Mouse (Mus musculus): Measurements from ENCODE around the gene Apex2. TPM values are rescaled to one million over a fixed set of nuclear protein-coding genes. Genes with fewer than 3 reads are reported as not detected.
A peak's percentile ranks its signal among the peaks of the same experiment; 100 is the strongest.
"Not testable (repeated sequence)": the region's sequence is repeated elsewhere in the genome, so short reads cannot be mapped to it uniquely, and the experiment has no call there.

The Apex2 gene
- polyA plus RNA-seq, 1 experiment from 2014 or later: 22.9 TPM

DNA sequence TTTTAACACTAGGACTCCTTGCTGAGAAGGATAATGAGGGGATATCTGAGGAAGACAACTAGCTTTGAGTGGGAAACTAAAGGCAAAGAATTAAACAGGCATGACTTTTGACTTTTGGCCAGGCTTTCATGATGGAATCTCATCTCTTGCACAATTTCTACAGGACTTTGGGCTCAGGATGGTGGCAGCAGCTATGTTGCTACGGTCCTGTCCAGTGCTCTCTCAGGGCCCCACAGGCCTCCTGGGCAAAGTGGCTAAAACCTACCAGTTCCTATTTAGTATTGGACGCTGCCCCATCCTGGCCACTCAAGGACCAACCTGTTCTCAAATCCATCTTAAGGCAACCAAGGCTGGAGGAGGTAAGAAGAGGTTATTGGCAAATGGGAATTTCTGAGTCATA is 37.7 kb downstream of the Apex2 start:
- H3K9me3 ChIP-seq (replicated peaks): no peaks in the 10 kb centered on the region
- 92% methylated on average over 2 of the region's 2 CpGs for WGBS
- no peak overlapping the region for H3K9ac ChIP-seq
- H3K4me1 ChIP-seq: no peaks in the 10 kb centered on the region
- no peak overlapping the region for H3K4me3 ChIP-seq (replicated peaks)
- H3K27me3 ChIP-seq: peaks cover 24% of the 10 kb centered on the region
- H3K27ac ChIP-seq: no peak overlapping the region
- no peak for ATAC-seq (replicated peaks; ENCODE audit: low FRiP score)
- H3K36me3 ChIP-seq: peaks cover 16% of the 10 kb centered on the region
- H3K4me2 ChIP-seq: no peak overlapping the region

GRCm38 (mm10) chrX:150549639-150550038 is 40.0 kb downstream of the Apex2 start:
- peaks cover 16% of the 10 kb centered on the region for H3K36me3 ChIP-seq
- H3K9ac ChIP-seq: no peak overlapping the region
- no peaks in the 10 kb centered on the region for H3K9me3 ChIP-seq (replicated peaks)
- H3K4me1 ChIP-seq: no peaks in the 10 kb centered on the region
- peaks cover 17% of the 10 kb centered on the region for H3K27me3 ChIP-seq
- H3K4me3 ChIP-seq (replicated peaks): no peak overlapping the region
- no peak overlapping the region for H3K4me2 ChIP-seq
- WGBS: 80% methylated on average over 3 of the region's 3 CpGs
- peak; percentile 79 for ATAC-seq (replicated peaks; ENCODE audit: low FRiP score)
- H3K27ac ChIP-seq: no peak overlapping the region

DNA sequence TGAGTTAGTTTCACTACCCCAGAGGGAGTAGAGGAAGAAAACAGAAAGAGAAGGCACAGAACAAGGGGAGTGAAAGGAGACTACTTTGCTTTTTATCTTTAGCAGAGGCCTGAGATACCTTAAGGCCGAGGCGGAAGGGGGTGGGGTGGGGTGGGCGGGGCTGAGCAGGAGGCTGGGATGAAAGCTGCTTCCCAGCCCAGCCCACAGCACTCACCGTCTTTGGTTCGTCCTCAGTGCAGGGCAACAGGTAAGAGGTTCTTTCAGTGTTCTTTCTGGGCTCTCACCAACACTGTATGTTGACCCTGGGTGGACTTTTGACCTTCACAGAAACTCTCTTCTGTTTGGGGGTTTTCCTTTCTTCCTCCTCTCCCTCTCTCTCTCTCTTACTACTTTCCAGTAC is 42.4 kb downstream of the Apex2 start, which contains the start of gene Alas2:
Gene Alas2 (plus strand): TSS at position 137 of the 400 bp plus-strand sequence.
- H3K27ac ChIP-seq: no peak within 1 kb of the TSS
- H3K4me2 ChIP-seq: no peak within 1 kb of the TSS
- 42% methylated on average over 5 of the region's 5 CpGs for WGBS
- H3K36me3 ChIP-seq: peaks cover 12% of the 10 kb centered on the region
- H3K4me1 ChIP-seq: no peaks in the 10 kb centered on the region
- no peak for ATAC-seq (replicated peaks; ENCODE audit: low FRiP score)
- peaks cover 16% of the 10 kb centered on the region for H3K27me3 ChIP-seq
- H3K9me3 ChIP-seq (replicated peaks): no peaks in the 10 kb centered on the region
- no peak within 1 kb of the TSS for H3K4me3 ChIP-seq (replicated peaks)
- H3K9ac ChIP-seq: no peak within 1 kb of the TSS

DNA sequence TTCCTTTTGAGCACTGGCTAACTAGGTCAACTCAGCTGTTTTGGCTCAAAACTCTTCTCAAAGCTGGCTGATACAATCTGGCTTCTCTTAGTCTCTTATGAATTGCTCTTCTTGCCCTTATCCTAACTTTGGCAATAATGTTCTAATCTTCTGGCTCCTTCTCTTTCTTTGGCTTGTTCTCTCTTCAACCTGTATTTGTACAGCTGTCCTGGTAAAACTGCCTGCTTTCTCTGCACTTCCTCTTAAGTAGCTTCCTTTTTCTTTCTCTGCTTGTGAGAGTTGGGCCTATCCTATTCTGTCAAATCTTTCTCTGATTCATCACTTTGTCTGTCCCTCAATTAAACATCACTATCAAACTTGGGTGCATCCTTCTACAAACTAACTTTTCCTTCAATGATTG is 48.0 kb downstream of the Apex2 start:
- H3K4me3 ChIP-seq (replicated peaks): no peak overlapping the region
- no peaks in the 10 kb centered on the region for H3K9me3 ChIP-seq (replicated peaks)
- no peak overlapping the region for H3K27ac ChIP-seq
- H3K27me3 ChIP-seq: 0 out of 2 replicates have a peak, but pooled peaks cover 7% of the 10 kb centered on the region
- H3K4me2 ChIP-seq: no peak overlapping the region
- no peaks in the 10 kb centered on the region for H3K4me1 ChIP-seq
- H3K9ac ChIP-seq: no peak overlapping the region
- H3K36me3 ChIP-seq: 0 out of 2 replicates have a peak, but pooled peaks cover 3% of the 10 kb centered on the region
- ATAC-seq (replicated peaks; ENCODE audit: low FRiP score): no peak

DNA sequence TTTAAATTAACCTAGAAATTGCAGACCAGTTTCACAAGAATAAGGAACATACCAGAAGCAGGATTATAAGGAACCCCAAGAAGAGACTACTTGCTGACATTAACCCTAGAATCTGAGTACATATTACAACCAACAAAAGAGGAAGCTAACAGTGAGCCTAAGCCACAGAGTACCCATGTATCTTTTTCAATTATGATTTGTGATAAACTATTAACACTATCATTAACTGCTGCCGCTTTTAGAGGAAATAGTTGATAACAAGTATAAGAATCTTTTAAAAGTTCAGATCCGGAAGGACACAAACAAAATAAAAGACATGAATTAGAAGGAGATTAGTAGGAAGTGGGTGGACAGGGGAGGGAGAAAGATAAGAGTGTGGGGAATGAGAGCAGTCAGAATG is 49.6 kb downstream of the Apex2 start:
- 89% methylated on average over 2 of the region's 2 CpGs for WGBS
- Histone ChIP-seq H3K9me3 (replicated peaks) (no peaks in the 10 kb centered on the region), H3K27me3 (0 out of 2 replicates have a peak, but pooled peaks cover 7% of the 10 kb centered on the region), H3K27ac (no peak overlapping the region), H3K9ac (no peak overlapping the region), H3K4me2 (no peak overlapping the region), H3K4me3 (replicated peaks) (no peak overlapping the region), H3K4me1 (no peaks in the 10 kb centered on the region), H3K36me3 (0 out of 2 replicates have a peak, but pooled peaks cover 3% of the 10 kb centered on the region)
- ATAC-seq (replicated peaks; ENCODE audit: low FRiP score): no peak

DNA sequence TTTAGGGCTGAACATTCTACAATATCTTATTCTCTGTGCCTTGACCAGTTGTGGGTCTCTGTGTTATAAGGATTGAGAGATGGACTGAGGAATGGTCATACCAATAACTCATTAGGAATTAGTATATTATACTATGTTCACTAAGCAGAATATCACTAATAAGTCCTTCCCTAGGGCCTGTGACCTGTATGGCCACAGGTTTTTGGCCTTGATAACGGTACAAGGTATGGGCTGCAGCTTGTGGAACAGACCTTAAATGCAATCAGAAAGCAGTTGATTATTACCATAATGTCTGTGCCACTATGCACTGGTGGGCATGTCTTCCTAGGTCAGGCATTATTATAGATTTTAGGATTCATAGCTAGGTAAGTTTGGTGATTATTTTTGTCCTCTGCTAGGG is 73.2 kb downstream of the Apex2 start:
- H3K36me3 ChIP-seq: no peaks in the 10 kb centered on the region
- no peak overlapping the region for H3K9ac ChIP-seq
- H3K9me3 ChIP-seq (replicated peaks): no peaks in the 10 kb centered on the region
- no peak overlapping the region for H3K4me2 ChIP-seq
- ATAC-seq (replicated peaks; ENCODE audit: low FRiP score): no peak
- no peak overlapping the region for H3K4me3 ChIP-seq (replicated peaks)
- no peaks in the 10 kb centered on the region for H3K4me1 ChIP-seq
- no peak overlapping the region for H3K27ac ChIP-seq
- WGBS: 79% methylated on average over 1 of the region's 1 CpGs
- H3K27me3 ChIP-seq: 0 out of 2 replicates have a peak, but pooled peaks cover 2% of the 10 kb centered on the region

GRCm38 (mm10) chrX:150516015-150516414 is 73.7 kb downstream of the Apex2 start:
- no peak overlapping the region for H3K9ac ChIP-seq
- H3K9me3 ChIP-seq (replicated peaks): no peaks in the 10 kb centered on the region
- no peak overlapping the region for H3K4me2 ChIP-seq
- no peaks in the 10 kb centered on the region for H3K4me1 ChIP-seq
- H3K4me3 ChIP-seq (replicated peaks): no peak overlapping the region
- no peak overlapping the region for H3K27ac ChIP-seq
- no peak for ATAC-seq (replicated peaks; ENCODE audit: low FRiP score)
- no peaks in the 10 kb centered on the region for H3K36me3 ChIP-seq
- H3K27me3 ChIP-seq: 0 out of 2 replicates have a peak, but pooled peaks cover 2% of the 10 kb centered on the region

GRCm38 (mm10) chrX:150514127-150514526 is 75.5 kb downstream of the Apex2 start:
- WGBS: 85% methylated on average over 1 of the region's 1 CpGs
- no peaks in the 10 kb centered on the region for H3K4me1 ChIP-seq
- no peak overlapping the region for H3K4me2 ChIP-seq
- 0 out of 2 replicates have a peak, but pooled peaks cover 2% of the 10 kb centered on the region for H3K27me3 ChIP-seq
- H3K36me3 ChIP-seq: no peaks in the 10 kb centered on the region
- H3K4me3 ChIP-seq (replicated peaks): no peak overlapping the region
- no peaks in the 10 kb centered on the region for H3K9me3 ChIP-seq (replicated peaks)
- ATAC-seq (replicated peaks; ENCODE audit: low FRiP score): no peak
- H3K27ac ChIP-seq: no peak overlapping the region
- H3K9ac ChIP-seq: no peak overlapping the region

DNA sequence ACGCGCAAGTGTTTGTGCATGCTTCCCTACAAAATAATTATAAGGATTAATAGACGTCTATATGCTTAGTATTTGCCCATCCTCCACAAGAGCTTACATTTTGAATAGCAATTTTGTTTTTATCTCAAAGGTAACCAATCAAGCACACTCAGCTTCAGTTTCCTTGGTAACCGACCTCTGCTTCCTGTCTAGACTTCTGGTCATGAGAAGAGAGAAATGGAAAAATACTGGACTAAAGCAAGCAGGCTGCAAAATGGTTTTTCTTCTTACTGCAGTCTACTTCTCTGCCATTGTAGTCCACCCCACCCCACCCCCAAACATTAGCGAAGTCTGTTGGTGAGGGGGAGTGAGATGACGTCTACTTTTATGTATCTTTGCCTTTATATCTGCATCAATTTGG is 78.4 kb downstream of the Apex2 start:
- H3K36me3 ChIP-seq: no peaks in the 10 kb centered on the region
- H3K27ac ChIP-seq: no peak overlapping the region
- H3K27me3 ChIP-seq: 0 out of 2 replicates have a peak, but pooled peaks cover 2% of the 10 kb centered on the region
- no peak for ATAC-seq (replicated peaks; ENCODE audit: low FRiP score)
- no peak overlapping the region for H3K4me2 ChIP-seq
- no peaks in the 10 kb centered on the region for H3K9me3 ChIP-seq (replicated peaks)
- no peaks in the 10 kb centered on the region for H3K4me1 ChIP-seq
- H3K9ac ChIP-seq: no peak overlapping the region
- 76% methylated on average over 6 of the region's 6 CpGs for WGBS
- H3K4me3 ChIP-seq (replicated peaks): no peak overlapping the region

DNA sequence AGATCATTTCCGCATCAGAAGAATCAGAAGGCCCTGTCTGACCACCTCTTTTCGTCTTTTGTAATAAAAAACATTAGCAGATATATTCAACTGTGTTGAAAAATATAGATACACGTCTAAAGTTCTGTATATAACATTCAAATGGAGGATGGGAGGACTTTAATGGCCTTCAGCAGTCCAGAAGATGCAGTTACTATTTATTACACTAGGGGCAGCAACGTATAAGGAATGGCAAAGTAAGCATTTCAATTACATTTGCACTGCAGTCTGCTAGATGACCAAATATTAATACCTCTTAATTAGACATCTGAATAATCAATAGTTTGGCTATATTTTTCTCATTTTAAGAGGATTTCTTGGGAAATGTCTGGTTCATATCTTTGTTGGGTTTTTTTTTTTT is 79.0 kb downstream of the Apex2 start:
- H3K27me3 ChIP-seq: 0 out of 2 replicates have a peak, but pooled peaks cover 2% of the 10 kb centered on the region
- H3K27ac ChIP-seq: no peak overlapping the region
- no peaks in the 10 kb centered on the region for H3K36me3 ChIP-seq
- no peak overlapping the region for H3K4me3 ChIP-seq (replicated peaks)
- H3K9ac ChIP-seq: no peak overlapping the region
- 56% methylated on average over 4 of the region's 4 CpGs for WGBS
- no peaks in the 10 kb centered on the region for H3K4me1 ChIP-seq
- ATAC-seq (replicated peaks; ENCODE audit: low FRiP score): no peak
- no peak overlapping the region for H3K4me2 ChIP-seq
- H3K9me3 ChIP-seq (replicated peaks): no peaks in the 10 kb centered on the region

- 93% methylated on average over 6 of the region's 6 CpGs for whole genome bisulfite sequencing
- no peak overlapping the region for H3K27ac ChIP-seq
- H3K4me1 ChIP-seq: no peaks in the 10 kb centered on the region
- H3K4me3 ChIP-seq (replicated peaks): no peak overlapping the region
- no peaks in the 10 kb centered on the region for H3K36me3 ChIP-seq
- H3K9ac ChIP-seq: no peak overlapping the region
- no peak for ATAC-seq (replicated peaks; ENCODE audit: low FRiP score)
- no peak overlapping the region for H3K4me2 ChIP-seq
- H3K9me3 ChIP-seq (replicated peaks): no peaks in the 10 kb centered on the region
- H3K27me3 ChIP-seq: 0 out of 2 replicates have a peak, but pooled peaks cover 2% of the 10 kb centered on the region
These were observed 81.0 kb downstream of the Apex2 start for GRCm38 (mm10) chrX:150508696-150509095.

DNA sequence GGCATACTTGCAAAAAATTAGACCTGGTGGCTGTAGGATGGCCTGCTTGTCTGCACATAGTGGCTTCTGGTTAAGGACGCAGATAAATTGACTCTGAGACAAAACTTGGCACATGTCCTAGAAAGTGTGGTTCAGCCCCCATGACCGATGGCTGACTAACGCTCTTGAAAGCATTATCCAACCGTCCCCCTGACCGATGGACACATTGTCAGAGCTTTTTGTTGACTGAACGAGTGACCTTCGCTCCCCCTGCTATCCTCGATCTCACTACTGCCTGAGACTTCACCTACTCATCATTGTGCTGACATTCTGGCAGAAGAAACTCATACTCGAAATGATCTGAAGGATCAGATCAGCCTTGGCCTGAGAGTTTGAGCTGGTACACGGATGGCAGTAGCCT is 101.9 kb downstream of the Apex2 start:
- WGBS: 65% methylated on average over 5 of the region's 10 CpGs
- H3K4me1 ChIP-seq; H3K4me2 ChIP-seq; H3K9ac ChIP-seq; H3K27me3 ChIP-seq; H3K36me3 ChIP-seq; ATAC-seq (replicated peaks; ENCODE audit: low FRiP score); H3K4me3 ChIP-seq (replicated peaks); H3K9me3 ChIP-seq (replicated peaks); H3K27ac ChIP-seq: not testable (repeated sequence)

- ATAC-seq (replicated peaks; ENCODE audit: low FRiP score); H3K4me2 ChIP-seq; H3K27ac ChIP-seq; H3K4me1 ChIP-seq; H3K9ac ChIP-seq; H3K9me3 ChIP-seq (replicated peaks); H3K27me3 ChIP-seq; H3K4me3 ChIP-seq (replicated peaks); H3K36me3 ChIP-seq: not testable (repeated sequence)
- 59% methylated on average over 14 of the region's 22 CpGs for WGBS
These were observed 103.2 kb downstream of the Apex2 start for GRCm38 (mm10) chrX:150486314-150487030.
